Mouse (Mus musculus) gastrocnemius, postnatal 10 days (tissue): ENCODE measurements around the gene Gm20388. TPM values are rescaled to one million over a fixed set of nuclear protein-coding genes. Genes with fewer than 3 reads are reported as not detected.
A peak's percentile ranks its signal among the peaks of the same experiment; 100 is the strongest.

Experiments used
- DNase-seq: peaks from one replicate; pipeline ENCODE4 v3.0.0; 2021; ENCODE audit warnings: mixed read lengths
- total RNA-seq, 2 experiments: library from RNA; stranded (reverse); gene quantifications; 2 replicates each; pipeline ENCODE4 v1.2.3; 2021

The Gm20388 gene
- total RNA-seq, 2 experiments from 2014 or later: 2.9 to 6.0 TPM

GRCm38 (mm10) chr8:121847261-121847822 is 1936.7 kb downstream of the Gm20388 start:
- DNase-seq: no peak

GRCm38 (mm10) chr8:121847987-121848386 is 1937.3 kb downstream of the Gm20388 start:
- DNase-seq: no peak

- no peak for DNase-seq
These were observed 1937.9 kb downstream of the Gm20388 start for GRCm38 (mm10) chr8:121848495-121848894.

- no peak for DNase-seq
These were observed 1938.7 kb downstream of the Gm20388 start for GRCm38 (mm10) chr8:121849303-121849702.

- peak; percentile 71 for DNase-seq
These were observed 1939.4 kb downstream of the Gm20388 start for GRCm38 (mm10) chr8:121850018-121850417.

- DNase-seq: no peak
These were observed 1939.8 kb downstream of the Gm20388 start for GRCm38 (mm10) chr8:121850436-121850820.

- peak; percentile 99 for DNase-seq
These were observed 1940.3 kb downstream of the Gm20388 start for GRCm38 (mm10) chr8:121850821-121851470.

GRCm38 (mm10) chr8:121851716-121852115 is 1941.1 kb downstream of the Gm20388 start:
- no peak for DNase-seq

GRCm38 (mm10) chr8:121852464-121852863 is 1941.8 kb downstream of the Gm20388 start:
- no peak for DNase-seq

GRCm38 (mm10) chr8:121853586-121853985 is 1942.9 kb downstream of the Gm20388 start:
- DNase-seq: no peak

- DNase-seq: no peak
These were observed 1945.6 kb downstream of the Gm20388 start for GRCm38 (mm10) chr8:121856071-121856746.

GRCm38 (mm10) chr8:121857331-121857730 is 1946.7 kb downstream of the Gm20388 start:
- DNase-seq: no peak

GRCm38 (mm10) chr8:121857747-121858146 is 1947.1 kb downstream of the Gm20388 start:
- DNase-seq: no peak

GRCm38 (mm10) chr8:121861276-121861675 is 1950.6 kb downstream of the Gm20388 start:
- DNase-seq: no peak

- no peak for DNase-seq
These were observed 1951.3 kb downstream of the Gm20388 start for GRCm38 (mm10) chr8:121861806-121862548.

GRCm38 (mm10) chr8:121865356-121865755 is 1954.7 kb downstream of the Gm20388 start:
- DNase-seq: no peak

- no peak for DNase-seq
These were observed 1957.6 kb downstream of the Gm20388 start for GRCm38 (mm10) chr8:121868196-121868595.

GRCm38 (mm10) chr8:121868896-121869295 is 1958.3 kb downstream of the Gm20388 start:
- DNase-seq: no peak

GRCm38 (mm10) chr8:121870190-121870589 is 1959.5 kb downstream of the Gm20388 start:
- no peak for DNase-seq

GRCm38 (mm10) chr8:121871833-121872440 is 1961.3 kb downstream of the Gm20388 start:
- no peak for DNase-seq

- peak; percentile 60 for DNase-seq
These were observed 1963.4 kb downstream of the Gm20388 start for GRCm38 (mm10) chr8:121874031-121874430.

GRCm38 (mm10) chr8:121875045-121875444 is 1964.4 kb downstream of the Gm20388 start:
- DNase-seq: no peak
